Mouse (Mus musculus): ENCODE results near the gene Pax1.

GRCm38 (mm10) chr2:147373667-147374007 lies 11.9 kb downstream of the Pax1 start:
- no peak for TF ChIP-seq CTCF (IDR thresholded peaks at IDR 0.05; ENCODE audit: low read depth)
- no peak for TF ChIP-seq EP300 (IDR thresholded peaks at IDR 0.05; ENCODE audit: low read depth)
